Comparison of ENCODE assay signal across 18 mouse cellular contexts in the genomic region with DNA sequence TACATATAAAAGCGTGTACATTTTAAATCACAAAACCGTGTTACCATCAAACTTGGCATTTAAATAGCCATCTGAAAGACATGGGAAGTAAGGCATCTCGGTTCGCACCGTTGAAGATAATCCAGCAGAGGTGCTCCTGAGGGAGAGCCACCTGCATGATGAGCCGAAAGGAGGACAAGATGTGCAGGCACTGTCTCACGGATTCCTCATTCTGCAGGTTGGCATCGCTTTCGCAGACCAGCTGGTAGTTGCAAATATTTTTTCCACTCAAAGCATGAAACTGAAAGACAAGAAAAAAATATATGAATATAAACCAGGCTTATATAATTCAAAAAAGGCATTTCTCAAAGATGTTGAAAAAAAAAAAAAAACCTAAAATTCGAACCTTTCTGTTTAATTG. TPM values are rescaled to one million over a fixed set of nuclear protein-coding genes. Genes with fewer than 3 reads are reported as not detected.
DNase-seq lines count a peak whose midpoint lies in the region; ATAC-seq lines count a peak whose summit lies in the region.
"Had no signal": no experiment of that assay in that cellular context is flagged by ENCODE, and none has a peak within 500 bp of the region (broad histone marks: within the 10 kb centered on the region; RNA-seq: fewer than 3 reads in every experiment).

No protein-coding gene starts in this region.

- intact Hi-C loops in left cerebral cortex, postnatal 10 days (cut with DNase I): loop anchor here (10.0 kb wide), 1 partner anchor 410 kb away; no protein-coding TSS in a partner anchor

- no peak for DNase-seq in frontal cortex, postnatal 25 days (ENCODE audit: low spot score in 2 of 2)
- peak; percentile 47 to 51 for DNase-seq in left cerebral cortex, adult 18-20 months (ENCODE audit: low spot score in 2 of 2)
- DNase-seq in left cerebral cortex, postnatal 10 days (ENCODE audit: extremely low spot score in 1 of 2, low spot score in 2 of 2): no peak
- DNase-seq in right cerebral cortex, adult 2 months (ENCODE audit: low spot score in 2 of 2): peak; percentile 51 to 64
- no peak for DNase-seq in right cerebral cortex, postnatal 14 days
- no peak for DNase-seq in thymus, postnatal 14 days
- DNase-seq: adrenal gland, postnatal 14 days; cerebellum, adult 2 months; cerebellum, postnatal 14 days; embryo, embryonic 11 days; gastrocnemius, adult 2 months; gastrocnemius, postnatal 25 days; heart, postnatal 36 days had no signal

- peak; percentile 53 for ATAC-seq in frontal cortex, adult (ENCODE audit: low TSS enrichment)
- ATAC-seq: activated CD4-positive, CD25-positive, alpha-beta regulatory T cell, adult 4 months; forebrain, embryonic 15.5 days; hindbrain, embryonic 16.5 days; Patski had no signal

RNA-seq across cellular contexts. Expression of gene Cfap54, which starts 16.4 kb away (rescaled TPM):
- 10 to 100 TPM; 19.6 to 23.7 TPM for total RNA-seq in left cerebral cortex, adult 18-20 months (2021)
- 10 to 100 TPM; 13.4 to 19.2 TPM for total RNA-seq in left cerebral cortex, postnatal 10 days (2021)

Comparison
In these comparisons a context has a peak if more than half of its experiments do, and no peak if none do; other contexts are left out.
1. DNase-seq: peak in left cerebral cortex, adult 18-20 months (2 of 2) and right cerebral cortex, adult 2 months (2 of 2); none in frontal cortex, postnatal 25 days (0 of 2), left cerebral cortex, postnatal 10 days (0 of 2), right cerebral cortex, postnatal 14 days (single experiment) and thymus, postnatal 14 days (single experiment).